Mouse (Mus musculus): ENCODE data around the gene Psmb8.

DNA sequence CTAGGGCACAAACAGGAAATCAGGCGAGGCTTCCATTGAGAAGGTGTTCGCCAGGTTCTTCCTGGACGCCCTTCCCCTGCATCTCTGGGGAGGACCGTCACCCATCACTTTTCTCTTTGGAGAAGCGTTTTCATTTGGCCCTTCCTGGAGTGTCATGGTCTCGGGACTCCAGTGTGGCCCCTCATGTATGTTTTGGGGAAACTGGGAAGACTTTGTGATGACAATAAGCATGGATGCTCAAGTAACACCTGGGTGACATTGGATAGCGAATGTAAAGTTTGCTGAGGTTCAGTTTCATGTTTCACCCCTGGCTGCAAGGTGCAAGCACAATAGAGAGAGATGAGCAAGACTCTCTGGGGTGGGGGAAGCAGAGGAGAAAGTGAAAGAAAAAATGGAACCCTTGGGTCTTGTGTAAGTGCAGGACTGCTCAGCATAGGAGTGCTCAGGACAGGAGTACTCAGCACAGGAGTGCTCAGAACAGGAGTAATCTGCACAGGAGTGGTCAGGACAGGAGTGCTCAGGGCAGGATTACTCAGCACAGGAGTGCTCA lies 4.1 kb downstream of the Psmb8 start:
- TF ChIP-seq CTCF (IDR thresholded peaks at IDR 0.05; ENCODE audit: extremely low read depth, insufficient read depth, low read length) (no peak), POLR2A (IDR thresholded peaks at IDR 0.05; ENCODE audit: extremely low read depth, insufficient read depth, low read length) (no peak)
